Mouse (Mus musculus): ENCODE measurements around the gene Poldip3.

Poldip3 gene

DNA sequence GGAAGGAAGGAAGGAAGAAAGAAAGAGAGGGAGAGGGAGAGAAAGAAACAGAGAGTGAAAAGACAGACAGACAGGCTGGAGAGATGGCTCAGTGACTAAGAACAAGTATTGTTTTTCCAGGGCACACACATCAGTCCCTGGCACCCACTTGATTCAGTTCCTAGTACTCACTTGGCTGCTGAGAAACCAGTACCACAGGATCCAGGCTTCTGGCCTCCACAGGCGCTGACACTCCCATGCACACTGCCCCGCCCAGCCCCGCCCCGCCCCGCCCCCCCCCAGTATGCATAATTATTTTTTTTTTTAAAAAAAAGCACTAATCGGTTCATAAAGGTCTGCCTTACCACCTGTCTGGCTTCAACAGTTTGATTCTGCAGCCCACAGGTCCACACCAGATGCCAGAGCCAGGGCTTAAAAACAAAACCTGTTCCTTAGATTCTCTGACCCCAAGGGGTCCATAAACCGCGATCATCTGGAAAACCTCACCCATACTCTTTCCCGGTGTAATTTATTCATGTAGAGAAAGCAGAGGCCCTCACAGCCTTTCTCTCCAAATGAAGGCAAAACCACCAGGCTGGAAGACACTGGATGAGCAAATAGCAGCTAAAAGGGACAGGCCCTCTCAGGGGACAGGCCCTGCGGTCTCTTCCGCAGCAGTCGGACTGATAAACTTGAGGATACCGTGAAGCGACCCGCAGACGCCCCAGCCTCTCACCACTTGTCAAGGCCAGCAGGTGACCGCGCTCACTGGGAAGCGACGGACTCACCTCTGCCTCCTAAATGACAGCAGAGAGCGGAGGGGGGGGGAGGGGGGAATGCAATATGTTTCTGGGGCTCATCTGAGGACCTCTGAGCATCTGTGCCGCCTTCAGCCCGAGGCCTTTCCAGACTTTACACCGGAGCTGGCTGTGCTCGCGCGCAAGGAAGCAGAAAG lies 60.4 kb downstream of the Poldip3 start:
- in situ Hi-C loops (cut with MboI; ENCODE audit: low sequenced_read_pairs) = no loop called here

DNA sequence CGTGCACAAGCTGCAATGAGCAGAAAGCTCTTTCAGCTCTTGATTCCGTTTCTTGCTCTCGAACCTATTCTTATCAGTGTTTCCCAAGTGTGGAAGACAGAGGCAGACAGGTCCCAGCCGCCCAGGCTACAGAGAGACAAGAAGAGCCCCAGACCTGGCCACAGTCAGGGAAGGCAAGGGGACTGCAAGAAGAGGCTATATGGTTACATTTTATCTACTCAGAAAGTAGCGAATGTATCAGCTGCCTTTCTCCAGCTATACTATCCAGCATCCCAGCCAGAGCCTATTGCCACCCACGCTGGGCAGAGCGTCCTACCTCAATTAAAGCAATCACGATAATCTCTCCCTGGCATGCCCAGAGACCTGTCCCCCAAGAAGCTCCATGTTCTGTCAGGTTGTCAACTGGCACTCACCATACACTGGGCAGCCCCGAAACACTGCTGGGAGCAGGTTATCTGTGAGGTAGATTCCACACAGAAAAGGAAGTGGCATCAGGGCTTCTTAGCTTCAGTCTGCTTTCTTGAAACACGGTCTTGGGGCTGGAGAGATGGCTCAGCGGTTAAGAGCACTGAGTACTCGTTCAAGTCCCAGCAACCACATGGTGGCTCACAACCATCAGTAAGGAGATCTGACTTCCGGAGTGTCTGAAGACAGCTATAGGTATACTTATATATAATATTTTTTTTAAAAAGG lies 62.4 kb downstream of the Poldip3 start:
- in situ Hi-C loops (cut with MboI; ENCODE audit: low sequenced_read_pairs) = no loop called here

DNA sequence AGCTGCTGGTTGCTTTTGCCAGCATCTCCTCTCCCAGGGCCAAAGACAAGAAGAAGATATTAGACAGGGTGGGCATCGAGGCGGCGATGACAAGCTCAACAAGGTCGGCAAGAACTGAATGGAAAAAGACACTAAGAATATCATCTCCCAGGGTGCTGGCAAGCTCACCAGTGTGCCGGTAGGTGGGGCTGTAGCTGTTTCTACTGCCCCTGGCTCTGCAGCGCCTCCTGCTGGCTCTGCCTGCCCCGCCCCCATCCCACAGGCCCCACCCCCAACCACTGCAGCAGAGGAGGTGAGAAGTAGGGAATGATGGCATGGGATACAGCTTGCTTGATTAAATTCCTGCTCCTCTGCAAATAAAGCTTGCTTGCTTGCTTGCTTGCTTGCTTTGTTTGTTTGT lies 63.3 kb downstream of the Poldip3 start:
- in situ Hi-C loops (cut with MboI; ENCODE audit: low sequenced_read_pairs) = no loop called here

DNA sequence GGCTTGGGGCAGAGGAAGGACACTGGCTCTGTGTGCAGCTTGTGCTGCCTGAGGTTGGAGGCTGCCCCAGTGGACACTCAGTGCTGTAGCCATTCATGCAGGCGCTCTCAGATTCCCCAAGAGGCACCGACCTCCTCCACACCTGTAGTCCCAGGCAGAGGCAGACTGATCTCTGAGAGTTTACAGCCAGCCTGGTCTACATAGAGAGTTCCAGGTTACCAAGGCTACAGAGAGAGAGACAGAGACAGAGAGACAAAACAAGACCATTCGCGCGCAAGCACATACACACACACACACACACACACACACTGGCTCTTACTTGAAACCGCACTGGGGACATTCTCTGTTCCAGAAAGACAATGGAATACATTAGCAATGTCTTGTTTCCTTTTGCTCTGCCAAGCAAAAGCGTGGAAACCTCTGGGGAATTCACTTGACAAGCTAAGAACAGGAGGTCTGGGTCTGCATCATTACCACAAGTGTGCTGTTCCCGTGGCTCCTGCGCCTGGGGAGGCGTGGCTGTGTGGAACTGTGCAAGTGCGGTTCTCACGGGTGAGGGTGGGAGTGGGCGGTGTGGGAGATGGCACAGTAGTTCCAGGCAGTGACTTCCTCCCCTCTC lies 65.1 kb downstream of the Poldip3 start:
- in situ Hi-C loops (cut with MboI; ENCODE audit: low sequenced_read_pairs) = no loop called here

DNA sequence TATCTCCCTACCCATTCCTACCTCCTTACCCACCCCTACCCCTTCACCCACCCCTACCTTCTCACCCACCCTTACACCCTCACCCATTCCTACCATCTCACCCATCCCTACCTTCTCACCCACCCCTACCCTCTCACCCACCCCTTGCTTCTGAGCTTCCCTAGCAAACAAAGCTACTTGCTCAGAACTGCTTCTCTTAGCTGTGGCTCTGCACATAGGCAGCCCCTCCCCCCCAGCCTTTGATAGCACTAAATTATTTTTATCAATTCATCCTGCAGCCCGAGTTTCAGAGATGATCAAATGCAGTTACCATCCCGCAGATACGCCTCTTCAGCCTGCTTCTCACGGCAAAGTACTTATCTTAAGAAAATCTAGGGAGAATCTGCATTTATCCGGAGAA lies 65.7 kb downstream of the Poldip3 start:
- in situ Hi-C loops (cut with MboI; ENCODE audit: low sequenced_read_pairs) = no loop called here
